Mouse (Mus musculus) heart, embryonic 14.5 days (tissue): Measurements from ENCODE around the gene Lif. TPM values are rescaled to one million over a fixed set of nuclear protein-coding genes. Genes with fewer than 3 reads are reported as not detected.

ENCODE experiments used
- ATAC-seq: fragments of 200-750 bp; cut with Nextera tagmentation; 2 replicates; pipeline ENCODE4 v1.8.0; 2017; ENCODE audit warnings: low read depth, moderate TSS enrichment; ENCODE audit not compliant: insufficient number of reproducible peaks, insufficient read depth, low FRiP score
- H3K27ac ChIP-seq, 2 experiments: fragments of 200-500 bp in 1 of 2; fragments of 300-500 bp in 1 of 2; sonication (generic) in 1 of 2; replicated peaks in 1 of 2; 2 replicates each; pipeline ENCODE4 v1.5.1; 2012 to 2014; ENCODE audit warnings: low read depth in 2 of 2, low read length in 2 of 2, control low read depth in 1 of 2, mild to moderate bottlenecking in 1 of 2, mixed read lengths in 1 of 2; ENCODE audit not compliant: control insufficient read depth in 1 of 2, insufficient read depth in 1 of 2
- H3K27me3 ChIP-seq: fragments of 300-500 bp; sonication (generic); 2 replicates; pipeline ENCODE4 v1.6.1; 2014; ENCODE audit warnings: mild to moderate bottlenecking, low read length, control low read depth; ENCODE audit not compliant: control insufficient read depth, insufficient read depth
- H3K36me3 ChIP-seq: fragments of 300-500 bp; sonication (generic); 2 replicates; pipeline ENCODE4 v1.6.1; 2014; ENCODE audit warnings: mild to moderate bottlenecking, control low read depth, low read length, mixed read lengths; ENCODE audit not compliant: control insufficient read depth, insufficient read depth
- H3K4me1 ChIP-seq, 2 experiments: fragments of 200-500 bp in 1 of 2; fragments of 300-500 bp in 1 of 2; sonication (generic) in 1 of 2; 2 replicates each; pipeline ENCODE4 v1.6.1; 2012 to 2014; ENCODE audit warnings: low read length in 2 of 2, control low read depth in 1 of 2, mixed read lengths in 1 of 2; ENCODE audit not compliant: control insufficient read depth in 2 of 2, insufficient read depth in 2 of 2
- H3K4me2 ChIP-seq: fragments of 300-500 bp; sonication (generic); 2 replicates; pipeline ENCODE4 v1.6.1; 2014; ENCODE audit warnings: mild to moderate bottlenecking, low read length
- H3K4me3 ChIP-seq, 2 experiments: fragments of 200-500 bp in 1 of 2; fragments of 300-500 bp in 1 of 2; sonication (generic) in 1 of 2; 2 replicates each; pipeline ENCODE4 v1.5.1; 2012 to 2014; ENCODE audit warnings: low read length in 2 of 2, mild to moderate bottlenecking in 2 of 2, control low read depth in 1 of 2, low read depth in 1 of 2, moderate library complexity in 1 of 2; ENCODE audit not compliant: control insufficient read depth in 1 of 2, insufficient read depth in 1 of 2
- H3K9ac ChIP-seq: fragments of 300-500 bp; sonication (generic); 2 replicates; pipeline ENCODE4 v1.6.1; 2014; ENCODE audit warnings: mild to moderate bottlenecking, low read length
- H3K9me3 ChIP-seq: fragments of 300-500 bp; sonication (generic); 2 replicates; pipeline ENCODE4 v1.6.1; 2016; ENCODE audit warnings: low read length, control low read depth; ENCODE audit not compliant: control insufficient read depth
- WGBS: fragments of 180-500 bp; shearing (Covaris S2); extraction: QIAGEN DNeasy Blood & Tissue Kit; methylation state at CpG from one replicate; pipeline ENCODE4 v1.1.7; 2014; 5-methylcytosine and 5-hydroxymethylcytosine counted together
- polyA plus RNA-seq: library from polyadenylated mRNA; unstranded; fragments of >200 nt; fragmentation: Nextera tagmentation; extraction: Ambion mirVana; gene quantifications from 2 replicates; pipeline ENCODE4 v1.2.1, GENCODE M21; 2014

The Lif gene
- polyA plus RNA-seq, 1 experiment from 2014 or later, result 0.24 TPM

GRCm38 (mm10) chr11:4240151-4240550, 17.2 kb upstream of the Lif start:
- no peaks in the 10 kb centered on the region for H3K9me3 ChIP-seq
- no peak overlapping the region for H3K4me3 ChIP-seq
- no peak overlapping the region for H3K4me2 ChIP-seq
- H3K4me1 ChIP-seq, result peaks cover 0 to 5% of the 10 kb centered on the region in 2 experiments; a peak in 1 of 4 replicates
- no peaks in the 10 kb centered on the region for H3K27me3 ChIP-seq
- no peaks in the 10 kb centered on the region for H3K36me3 ChIP-seq
- no peak for ATAC-seq
- H3K27ac ChIP-seq, result no peak overlapping the region
- WGBS, result 59% methylated on average over 7 of the region's 7 CpGs
- no peak overlapping the region for H3K9ac ChIP-seq

GRCm38 (mm10) chr11:4241180-4241579, 16.2 kb upstream of the Lif start:
- H3K4me3 ChIP-seq, result no peak overlapping the region
- H3K36me3 ChIP-seq, result no peaks in the 10 kb centered on the region
- H3K27me3 ChIP-seq, result no peaks in the 10 kb centered on the region
- ATAC-seq, result no peak
- H3K4me2 ChIP-seq, result no peak overlapping the region
- 73% methylated on average over 4 of the region's 4 CpGs for WGBS
- H3K9ac ChIP-seq, result no peak overlapping the region
- H3K27ac ChIP-seq, result no peak overlapping the region
- peaks cover 0 to 2% of the 10 kb centered on the region in 2 experiments; a peak in 1 of 4 replicates for H3K4me1 ChIP-seq
- no peaks in the 10 kb centered on the region for H3K9me3 ChIP-seq

- H3K4me3 ChIP-seq, result no peak overlapping the region
- whole genome bisulfite sequencing, result 64% methylated on average over 6 of the region's 6 CpGs
- ATAC-seq, result no peak
Measured at GRCm38 (mm10) chr11:4246126-4246525, 11.2 kb upstream of the Lif start.

GRCm38 (mm10) chr11:4246623-4247022, 10.7 kb upstream of the Lif start:
- Histone ChIP-seq H3K9me3 (no peaks in the 10 kb centered on the region), H3K4me3 (no peak overlapping the region), H3K27me3 (no peaks in the 10 kb centered on the region), H3K27ac (no peak overlapping the region), H3K4me1 (no peaks in the 10 kb centered on the region), H3K4me2 (no peak overlapping the region), H3K9ac (no peak overlapping the region), H3K36me3 (no peaks in the 10 kb centered on the region)
- WGBS, result 64% methylated on average over 4 of the region's 4 CpGs
- no peak for ATAC-seq

More at GRCm38 (mm10) chr11:4246126-4246525, 11.2 kb upstream of the Lif start:
- no peaks in the 10 kb centered on the region for H3K36me3 ChIP-seq
- no peak overlapping the region for H3K9ac ChIP-seq
- no peaks in the 10 kb centered on the region for H3K4me1 ChIP-seq
- no peaks in the 10 kb centered on the region for H3K9me3 ChIP-seq
- H3K4me2 ChIP-seq, result no peak overlapping the region
- no peaks in the 10 kb centered on the region for H3K27me3 ChIP-seq
- H3K27ac ChIP-seq, result no peak overlapping the region

GRCm38 (mm10) chr11:4247201-4247959, 10.0 kb upstream of the Lif start:
- Histone ChIP-seq H3K27me3 (no peaks in the 10 kb centered on the region), H3K27ac (no peak overlapping the region), H3K36me3 (no peaks in the 10 kb centered on the region), H3K4me2 (no peak overlapping the region), H3K4me1 (no peaks in the 10 kb centered on the region), H3K4me3 (no peak overlapping the region), H3K9ac (no peak overlapping the region), H3K9me3 (no peaks in the 10 kb centered on the region)
- ATAC-seq, result no peak
- 79% methylated on average over 14 of the region's 14 CpGs for WGBS

- H3K9ac ChIP-seq, result no peak overlapping the region
Measured at GRCm38 (mm10) chr11:4249151-4249550, 8.2 kb upstream of the Lif start.

GRCm38 (mm10) chr11:4250290-4250689, 7.1 kb upstream of the Lif start:
- no peaks in the 10 kb centered on the region for H3K9me3 ChIP-seq
- no peak for ATAC-seq
- H3K27ac ChIP-seq, result no peak overlapping the region
- H3K36me3 ChIP-seq, result no peaks in the 10 kb centered on the region
- no peak overlapping the region for H3K9ac ChIP-seq
- no peak overlapping the region for H3K4me2 ChIP-seq
- WGBS, result 75% methylated on average over 7 of the region's 7 CpGs
- H3K27me3 ChIP-seq, result no peaks in the 10 kb centered on the region
- no peaks in the 10 kb centered on the region for H3K4me1 ChIP-seq
- H3K4me3 ChIP-seq, result no peak overlapping the region

More at GRCm38 (mm10) chr11:4249151-4249550, 8.2 kb upstream of the Lif start:
- H3K36me3 ChIP-seq, result no peaks in the 10 kb centered on the region
- no peaks in the 10 kb centered on the region for H3K27me3 ChIP-seq
- H3K4me1 ChIP-seq, result no peaks in the 10 kb centered on the region
- H3K9me3 ChIP-seq, result no peaks in the 10 kb centered on the region
- H3K27ac ChIP-seq, result no peak overlapping the region
- no peak for ATAC-seq
- no peak overlapping the region for H3K4me2 ChIP-seq
- no peak overlapping the region for H3K4me3 ChIP-seq
- 92% methylated on average over 3 of the region's 3 CpGs for WGBS

GRCm38 (mm10) chr11:4251376-4251775, 6.0 kb upstream of the Lif start:
- H3K4me1 ChIP-seq, result no peaks in the 10 kb centered on the region
- H3K27me3 ChIP-seq, result no peaks in the 10 kb centered on the region
- no peak overlapping the region for H3K4me3 ChIP-seq
- no peaks in the 10 kb centered on the region for H3K9me3 ChIP-seq
- WGBS, result 77% methylated on average over 3 of the region's 3 CpGs
- no peak overlapping the region for H3K4me2 ChIP-seq
- no peaks in the 10 kb centered on the region for H3K36me3 ChIP-seq
- H3K9ac ChIP-seq, result no peak overlapping the region
- no peak overlapping the region for H3K27ac ChIP-seq
- no peak for ATAC-seq
